Mouse (Mus musculus): ENCODE data around the gene Ankrd44. TPM values are rescaled to one million over a fixed set of nuclear protein-coding genes. Genes with fewer than 3 reads are reported as not detected.

Gene Ankrd44
- polyA plus RNA-seq, 1 experiment = 2.2 TPM

GRCm38 (mm10) chr1:54882856-54883467 lies 43.2 kb downstream of the Ankrd44 start:
- no peaks in the 10 kb centered on the region for H3K79me2 ChIP-seq (ENCODE audit: control insufficient read depth, insufficient read depth)
- TF ChIP-seq CEBPB (IDR thresholded peaks at IDR 0.05; ENCODE audit: low read depth) (no peak), CTCF (IDR thresholded peaks at IDR 0.05; ENCODE audit: control insufficient read depth, insufficient read depth, insufficient read length) (no peak), FOSL1 (IDR thresholded peaks at IDR 0.05; ENCODE audit: insufficient read depth, low read length, poor library complexity, severe bottlenecking) (no peak), MAX (IDR thresholded peaks at IDR 0.05) (no peak), MYOD1 (IDR thresholded peaks at IDR 0.05; ENCODE audit: control insufficient read depth, insufficient read length, low read depth) (no peak), USF1 (IDR thresholded peaks at IDR 0.05; ENCODE audit: low read depth) (no peak), MYOG (IDR thresholded peaks at IDR 0.05; ENCODE audit: control insufficient read depth, extremely low read depth, insufficient read length) (no peak)
- no peaks in the 10 kb centered on the region for H3K36me3 ChIP-seq (ENCODE audit: control insufficient read depth, insufficient read depth)
- no peak overlapping the region for H3ac ChIP-seq (ENCODE audit: control insufficient read depth, insufficient read length, low read depth)
- no peaks in the 10 kb centered on the region for H3K79me3 ChIP-seq (ENCODE audit: low read depth)
- no peaks in the 10 kb centered on the region for H3K27me3 ChIP-seq (ENCODE audit: control insufficient read depth, insufficient read depth, insufficient read length)
- H3K4me3 ChIP-seq (ENCODE audit: insufficient read depth, poor library complexity, severe bottlenecking) = no peak overlapping the region

- H3K79me2 ChIP-seq (ENCODE audit: control insufficient read depth, insufficient read depth) = no peaks in the 10 kb centered on the region
- no peak for TF ChIP-seq CTCF (IDR thresholded peaks at IDR 0.05; ENCODE audit: control insufficient read depth, insufficient read depth, insufficient read length)
- TF ChIP-seq MAX (IDR thresholded peaks at IDR 0.05) = no peak
- no peak for TF ChIP-seq FOSL1 (IDR thresholded peaks at IDR 0.05; ENCODE audit: insufficient read depth, low read length, poor library complexity, severe bottlenecking)
- TF ChIP-seq MYOD1 (IDR thresholded peaks at IDR 0.05; ENCODE audit: control insufficient read depth, insufficient read length, low read depth) = no peak
- TF ChIP-seq CEBPB (IDR thresholded peaks at IDR 0.05; ENCODE audit: low read depth) = no peak
- TF ChIP-seq MYOG (IDR thresholded peaks at IDR 0.05; ENCODE audit: control insufficient read depth, extremely low read depth, insufficient read length) = no peak
- TF ChIP-seq USF1 (IDR thresholded peaks at IDR 0.05; ENCODE audit: low read depth) = no peak
- no peaks in the 10 kb centered on the region for H3K36me3 ChIP-seq (ENCODE audit: control insufficient read depth, insufficient read depth)
- H3ac ChIP-seq (ENCODE audit: control insufficient read depth, insufficient read length, low read depth) = no peak overlapping the region
- H3K4me3 ChIP-seq (ENCODE audit: insufficient read depth, poor library complexity, severe bottlenecking) = no peak overlapping the region
- no peaks in the 10 kb centered on the region for H3K27me3 ChIP-seq (ENCODE audit: control insufficient read depth, insufficient read depth, insufficient read length)
- H3K79me3 ChIP-seq (ENCODE audit: low read depth) = no peaks in the 10 kb centered on the region
Observed at GRCm38 (mm10) chr1:54881523-54881922, 44.7 kb downstream of the Ankrd44 start.

- TF ChIP-seq CTCF (IDR thresholded peaks at IDR 0.05; ENCODE audit: control insufficient read depth, insufficient read depth, insufficient read length) = no peak
- TF ChIP-seq MYOG (IDR thresholded peaks at IDR 0.05; ENCODE audit: control insufficient read depth, extremely low read depth, insufficient read length) = no peak
- TF ChIP-seq USF1 (IDR thresholded peaks at IDR 0.05; ENCODE audit: low read depth) = no peak
- TF ChIP-seq MYOD1 (IDR thresholded peaks at IDR 0.05; ENCODE audit: control insufficient read depth, insufficient read length, low read depth) = no peak
- TF ChIP-seq FOSL1 (IDR thresholded peaks at IDR 0.05; ENCODE audit: insufficient read depth, low read length, poor library complexity, severe bottlenecking) = no peak
- TF ChIP-seq MAX (IDR thresholded peaks at IDR 0.05) = no peak
- TF ChIP-seq CEBPB (IDR thresholded peaks at IDR 0.05; ENCODE audit: low read depth) = no peak
Observed at GRCm38 (mm10) chr1:54877423-54878073, 48.6 kb downstream of the Ankrd44 start.

GRCm38 (mm10) chr1:54877014-54877413 lies 49.2 kb downstream of the Ankrd44 start:
- Histone ChIP-seq H3K79me2 (ENCODE audit: control insufficient read depth, insufficient read depth) (no peaks in the 10 kb centered on the region), H3K4me3 (ENCODE audit: insufficient read depth, poor library complexity, severe bottlenecking) (no peak overlapping the region), H3K27me3 (ENCODE audit: control insufficient read depth, insufficient read depth, insufficient read length) (no peaks in the 10 kb centered on the region), H3K36me3 (ENCODE audit: control insufficient read depth, insufficient read depth) (no peaks in the 10 kb centered on the region), H3ac (ENCODE audit: control insufficient read depth, insufficient read length, low read depth) (no peak overlapping the region), H3K79me3 (ENCODE audit: low read depth) (no peaks in the 10 kb centered on the region)
- TF ChIP-seq MYOG (IDR thresholded peaks at IDR 0.05; ENCODE audit: control insufficient read depth, extremely low read depth, insufficient read length) = no peak
- TF ChIP-seq CEBPB (IDR thresholded peaks at IDR 0.05; ENCODE audit: low read depth) = no peak
- TF ChIP-seq MYOD1 (IDR thresholded peaks at IDR 0.05; ENCODE audit: control insufficient read depth, insufficient read length, low read depth) = no peak
- TF ChIP-seq FOSL1 (IDR thresholded peaks at IDR 0.05; ENCODE audit: insufficient read depth, low read length, poor library complexity, severe bottlenecking) = no peak
- TF ChIP-seq CTCF (IDR thresholded peaks at IDR 0.05; ENCODE audit: control insufficient read depth, insufficient read depth, insufficient read length) = no peak

More at GRCm38 (mm10) chr1:54877423-54878073, 48.6 kb downstream of the Ankrd44 start:
- no peaks in the 10 kb centered on the region for H3K27me3 ChIP-seq (ENCODE audit: control insufficient read depth, insufficient read depth, insufficient read length)
- no peak overlapping the region for H3ac ChIP-seq (ENCODE audit: control insufficient read depth, insufficient read length, low read depth)
- H3K4me3 ChIP-seq (ENCODE audit: insufficient read depth, poor library complexity, severe bottlenecking) = no peak overlapping the region
- no peaks in the 10 kb centered on the region for H3K79me3 ChIP-seq (ENCODE audit: low read depth)
- H3K79me2 ChIP-seq (ENCODE audit: control insufficient read depth, insufficient read depth) = no peaks in the 10 kb centered on the region
- no peaks in the 10 kb centered on the region for H3K36me3 ChIP-seq (ENCODE audit: control insufficient read depth, insufficient read depth)

- Histone ChIP-seq H3ac (ENCODE audit: control insufficient read depth, insufficient read length, low read depth) (no peak overlapping the region), H3K79me2 (ENCODE audit: control insufficient read depth, insufficient read depth) (no peaks in the 10 kb centered on the region), H3K4me3 (ENCODE audit: insufficient read depth, poor library complexity, severe bottlenecking) (no peak overlapping the region), H3K27me3 (ENCODE audit: control insufficient read depth, insufficient read depth, insufficient read length) (no peaks in the 10 kb centered on the region), H3K79me3 (ENCODE audit: low read depth) (no peaks in the 10 kb centered on the region), H3K36me3 (ENCODE audit: control insufficient read depth, insufficient read depth) (no peaks in the 10 kb centered on the region)
- TF ChIP-seq FOSL1 (IDR thresholded peaks at IDR 0.05; ENCODE audit: insufficient read depth, low read length, poor library complexity, severe bottlenecking) = no peak
- no peak for TF ChIP-seq MYOD1 (IDR thresholded peaks at IDR 0.05; ENCODE audit: control insufficient read depth, insufficient read length, low read depth)
- no peak for TF ChIP-seq CEBPB (IDR thresholded peaks at IDR 0.05; ENCODE audit: low read depth)
- no peak for TF ChIP-seq MAX (IDR thresholded peaks at IDR 0.05)
- no peak for TF ChIP-seq CTCF (IDR thresholded peaks at IDR 0.05; ENCODE audit: control insufficient read depth, insufficient read depth, insufficient read length)
Observed at GRCm38 (mm10) chr1:54874094-54874493, 52.1 kb downstream of the Ankrd44 start.
